Mouse (Mus musculus) bone marrow, adult 2 months (tissue): Measurements from ENCODE around the gene Psmb1.

Experiments used
- CTCF ChIP-seq: fragments of 200-500 bp; IDR thresholded peaks from 2 replicates; pipeline ENCODE4 v1.5.1; 2011; ENCODE audit warnings: low read length, control low read depth; ENCODE audit not compliant: control insufficient read depth, insufficient read depth
- POLR2A ChIP-seq: fragments of 200-500 bp; IDR thresholded peaks from 2 replicates; pipeline ENCODE4 v1.6.1; 2011; ENCODE audit warnings: low read depth, mild to moderate bottlenecking, control low read depth, low read length, borderline replicate concordance; ENCODE audit not compliant: control insufficient read depth

GRCm38 (mm10) chr17:15490542-15490941, 9.0 kb downstream of the Psmb1 start:
- TF ChIP-seq CTCF, result no peak
- TF ChIP-seq POLR2A, result no peak
